Mouse (Mus musculus) CH12.LX (cell line): Measurements from ENCODE around the gene Rec114.

ENCODE experiments used
- CTCF ChIP-seq, 2 experiments: IDR thresholded peaks in 1 of 2; conservative IDR thresholded peaks in 1 of 2; 2 replicates each; pipeline ENCODE4 v1.5.1; 2011 to 2012; ENCODE audit warnings: low read depth in 2 of 2, low read length in 2 of 2, improper control_type of control experiment in 1 of 2, inconsistent platforms in 1 of 2, mild to moderate bottlenecking in 1 of 2, moderate library complexity in 1 of 2
- EP300 ChIP-seq: IDR thresholded peaks from 2 replicates; pipeline ENCODE4 v1.6.1; 2011; ENCODE audit warnings: low read length, improper control_type of control experiment
- MAFK ChIP-seq: IDR thresholded peaks from 2 replicates; pipeline ENCODE4 v1.6.1; 2011; ENCODE audit warnings: low read length, improper control_type of control experiment; ENCODE audit not compliant: insufficient replicate concordance
- MAX ChIP-seq: IDR thresholded peaks from 2 replicates; pipeline ENCODE4 v1.6.1; 2011; ENCODE audit warnings: low read length, improper control_type of control experiment
- MEF2A ChIP-seq: IDR thresholded peaks from 2 replicates; pipeline ENCODE4 v1.6.1; 2014; ENCODE audit warnings: low read depth, mild to moderate bottlenecking, inconsistent platforms, low read length, improper control_type of control experiment, borderline replicate concordance
- NELFE ChIP-seq: IDR thresholded peaks from 2 replicates; pipeline ENCODE4 v1.6.1; 2011; ENCODE audit warnings: low read depth, low read length, improper control_type of control experiment
- PAX5 ChIP-seq: IDR thresholded peaks from 2 replicates; pipeline ENCODE4 v1.6.1; 2012; ENCODE audit warnings: low read length, inconsistent platforms, mixed read lengths
- POLR2A ChIP-seq: IDR thresholded peaks from 2 replicates; pipeline ENCODE4 v1.6.1; 2011; ENCODE audit warnings: low read depth, mild to moderate bottlenecking, improper control_type of control experiment, low read length
- POLR2AphosphoS2 ChIP-seq: IDR thresholded peaks from 2 replicates; pipeline ENCODE4 v1.6.1; 2011; ENCODE audit warnings: low read depth, low read length, improper control_type of control experiment
- RAD21 ChIP-seq: IDR thresholded peaks from 2 replicates; pipeline ENCODE4 v1.6.1; 2011; ENCODE audit warnings: low read depth, mild to moderate bottlenecking, low read length, improper control_type of control experiment, moderate library complexity
- RCOR1 ChIP-seq: conservative IDR thresholded peaks from 2 replicates; pipeline ENCODE4 v1.6.1; 2012; ENCODE audit warnings: low read depth, mild to moderate bottlenecking, inconsistent platforms, low read length, improper control_type of control experiment
- TCF12 ChIP-seq: IDR thresholded peaks from 2 replicates; pipeline ENCODE4 v1.6.1; 2014; ENCODE audit warnings: low read depth, mild to moderate bottlenecking, inconsistent platforms, low read length, improper control_type of control experiment
- ZC3H11A ChIP-seq: IDR thresholded peaks from 2 replicates; pipeline ENCODE4 v1.6.1; 2012; ENCODE audit warnings: low read depth, mild to moderate bottlenecking, inconsistent platforms, low read length, improper control_type of control experiment

GRCm38 (mm10) chr9:58685290-58685689 lies 58.5 kb downstream of the Rec114 start:
- TF ChIP-seq CTCF (conservative IDR thresholded peaks at IDR 0.05 in 1 of 2, IDR thresholded peaks at IDR 0.05 in 1 of 2; ENCODE audit: low read depth in 2 of 2, low read length in 2 of 2) = no peak
- no peak for TF ChIP-seq EP300
- no peak for TF ChIP-seq MAX
- TF ChIP-seq RCOR1 = no peak
- no peak for TF ChIP-seq RAD21
- TF ChIP-seq NELFE = no peak
- TF ChIP-seq MAFK = no peak
- TF ChIP-seq PAX5 = no peak
- TF ChIP-seq TCF12 = no peak
- TF ChIP-seq MEF2A = no peak
- no peak for TF ChIP-seq ZC3H11A
- TF ChIP-seq POLR2AphosphoS2 = no peak
- TF ChIP-seq POLR2A = no peak
